Mouse (Mus musculus) spleen, adult 2 months (tissue): ENCODE measurements around the gene Dgkz. TPM values are rescaled to one million over a fixed set of nuclear protein-coding genes. Genes with fewer than 3 reads are reported as not detected.

Experiments
- DNase-seq, 2 experiments: peaks; one replicate each; pipeline versions ENCODE4 v3.0.0 to v3.0.0-alpha.2; 2012 to 2021; ENCODE audit warnings: low spot score in 2 of 2, low read depth in 1 of 2
- H3K27ac ChIP-seq: fragments of 200-500 bp; 2 replicates; pipeline ENCODE4 v1.5.1; 2012; ENCODE audit warnings: low read length, inconsistent platforms; ENCODE audit not compliant: insufficient read depth
- H3K27me3 ChIP-seq: fragments of 200-500 bp; 2 replicates; pipeline ENCODE4 v1.6.1; 2012; ENCODE audit warnings: mild to moderate bottlenecking, moderate library complexity, low read length, inconsistent platforms; ENCODE audit not compliant: control insufficient read depth, insufficient read depth
- H3K36me3 ChIP-seq: fragments of 200-500 bp; 2 replicates; pipeline ENCODE4 v1.6.1; 2012; ENCODE audit warnings: mild to moderate bottlenecking, low read length, inconsistent platforms; ENCODE audit not compliant: control insufficient read depth, insufficient read depth
- H3K4me1 ChIP-seq: fragments of 200-500 bp; 2 replicates; pipeline ENCODE4 v1.6.1; 2011; ENCODE audit warnings: inconsistent platforms; ENCODE audit not compliant: control insufficient read depth, insufficient read depth, insufficient read length
- H3K4me3 ChIP-seq: fragments of 200-500 bp; 2 replicates; pipeline ENCODE4 v1.5.1; 2011; ENCODE audit warnings: mild to moderate bottlenecking, inconsistent platforms; ENCODE audit not compliant: insufficient read depth, insufficient read length; ENCODE audit errors: extremely low read depth
- CTCF ChIP-seq: fragments of 200-500 bp; IDR thresholded peaks from 2 replicates; pipeline ENCODE4 v1.5.1; 2011; ENCODE audit warnings: mild to moderate bottlenecking, inconsistent platforms; ENCODE audit not compliant: insufficient read depth, insufficient read length, insufficient replicate concordance; ENCODE audit errors: extremely low read depth
- POLR2A ChIP-seq: fragments of 200-500 bp; IDR thresholded peaks from 2 replicates; pipeline ENCODE4 v1.6.1; 2011; ENCODE audit warnings: low read depth, low read length, inconsistent platforms
- WGBS: fragments of 180-500 bp; shearing (Covaris S2); methylation state at CpG from one replicate; pipeline ENCODE4 v1.1.7; 2018; 5-methylcytosine and 5-hydroxymethylcytosine counted together
- polyA plus RNA-seq: library from polyadenylated mRNA; depleted of rRNA; stranded (reverse); fragments of >200 nt; gene quantifications from 2 replicates; pipeline ENCODE4 v1.2.3, GENCODE M21; 2012

Dgkz gene
- polyA plus RNA-seq, 1 experiment = 279 TPM

DNA sequence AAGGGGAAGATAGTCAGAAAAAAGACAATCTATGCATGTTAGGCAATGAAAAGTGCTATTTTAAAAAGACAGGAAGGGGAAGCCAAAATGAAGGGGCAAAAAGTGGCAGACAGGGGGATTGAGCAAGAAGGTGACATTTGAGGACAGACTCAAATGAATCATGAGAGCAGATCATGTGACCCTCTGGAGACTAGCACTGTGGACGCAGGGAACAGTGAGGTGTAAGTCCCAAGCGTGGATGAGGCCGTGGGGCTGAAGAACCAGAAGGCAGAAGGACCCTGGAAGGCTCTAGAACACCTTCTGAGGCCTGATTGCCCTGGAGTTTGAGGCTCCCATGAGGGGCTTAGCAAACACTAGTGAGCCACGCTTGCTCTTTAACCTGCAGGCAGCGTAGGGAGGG is 9.3 kb downstream of the Dgkz start:
- no peak for DNase-seq
- H3K36me3 ChIP-seq = no peaks in the 10 kb centered on the region
- H3K4me3 ChIP-seq = no peak overlapping the region
- 74% methylated on average over 5 of the region's 5 CpGs for WGBS
- no peaks in the 10 kb centered on the region for H3K27me3 ChIP-seq
- TF ChIP-seq POLR2A (no peak), CTCF (no peak)
- no peak overlapping the region for H3K27ac ChIP-seq
- peaks cover 17% of the 10 kb centered on the region for H3K4me1 ChIP-seq

DNA sequence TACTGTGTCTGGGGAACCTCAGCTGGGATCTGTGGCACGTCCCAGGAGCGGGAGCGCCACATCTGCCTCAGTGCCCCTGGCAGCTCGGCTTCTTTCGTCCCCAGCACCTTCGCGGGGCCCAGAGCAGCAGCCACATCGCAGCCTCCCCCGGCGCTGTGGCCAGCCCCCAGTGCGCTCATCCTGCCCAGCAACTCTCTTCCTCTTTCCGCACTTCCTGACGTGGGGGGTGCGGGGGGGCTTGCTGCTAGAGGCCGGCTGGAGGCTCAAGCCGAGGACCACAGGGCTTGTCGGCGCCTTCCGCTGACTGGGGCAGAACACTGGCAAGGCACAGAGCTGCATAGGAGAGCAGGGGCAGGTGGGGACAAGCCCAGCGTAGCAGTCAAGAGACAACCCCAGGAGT is 10.2 kb downstream of the Dgkz start:
- 2% methylated on average over 20 of the region's 20 CpGs for WGBS
- TF ChIP-seq POLR2A (peak; percentile 72), CTCF (no peak)
- Histone ChIP-seq H3K4me1 (peaks cover 25% of the 10 kb centered on the region), H3K36me3 (no peaks in the 10 kb centered on the region), H3K4me3 (peak overlapping the region; percentile 59), H3K27ac (peak overlapping the region; percentile 75), H3K27me3 (no peaks in the 10 kb centered on the region)
- DNase-seq = peak in 1 of 2 experiments; percentile 86

DNA sequence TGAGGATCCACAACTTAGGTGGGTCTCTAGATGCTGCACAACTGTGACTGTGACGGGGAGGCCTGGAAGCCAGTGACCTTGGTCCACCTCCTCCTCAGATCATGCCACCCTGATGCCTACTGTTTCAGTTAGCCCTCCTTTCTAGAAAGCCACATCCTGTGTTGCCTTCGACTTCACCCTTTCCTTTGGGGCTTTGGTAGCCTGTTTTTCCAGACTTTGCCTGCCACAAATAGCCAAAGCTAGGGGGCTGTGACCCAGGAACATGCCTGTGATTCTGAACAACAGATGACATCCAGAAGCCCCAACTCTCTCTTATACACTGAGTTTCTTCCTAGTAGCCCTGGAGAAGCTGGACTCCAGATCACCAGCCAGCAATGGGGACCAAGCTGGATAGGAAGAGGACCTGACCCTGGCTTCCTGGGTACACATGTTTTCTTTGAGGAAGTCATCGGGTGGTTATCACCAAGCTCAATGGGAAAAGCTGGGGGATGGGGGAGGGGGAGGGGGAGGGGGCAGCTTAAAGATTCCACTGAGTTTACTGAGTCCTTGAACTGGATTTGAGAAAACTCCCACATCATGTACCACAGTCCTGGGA is 11.0 kb downstream of the Dgkz start:
- Histone ChIP-seq H3K4me1 (peaks cover 26% of the 10 kb centered on the region), H3K27me3 (no peaks in the 10 kb centered on the region), H3K36me3 (peaks cover 1% of the 10 kb centered on the region), H3K27ac (peak overlapping the region; percentile 75), H3K4me3 (peak overlapping the region; percentile 59)
- DNase-seq = no peak
- TF ChIP-seq CTCF (no peak), POLR2A (no peak)
- WGBS = 9% methylated on average over 3 of the region's 3 CpGs

DNA sequence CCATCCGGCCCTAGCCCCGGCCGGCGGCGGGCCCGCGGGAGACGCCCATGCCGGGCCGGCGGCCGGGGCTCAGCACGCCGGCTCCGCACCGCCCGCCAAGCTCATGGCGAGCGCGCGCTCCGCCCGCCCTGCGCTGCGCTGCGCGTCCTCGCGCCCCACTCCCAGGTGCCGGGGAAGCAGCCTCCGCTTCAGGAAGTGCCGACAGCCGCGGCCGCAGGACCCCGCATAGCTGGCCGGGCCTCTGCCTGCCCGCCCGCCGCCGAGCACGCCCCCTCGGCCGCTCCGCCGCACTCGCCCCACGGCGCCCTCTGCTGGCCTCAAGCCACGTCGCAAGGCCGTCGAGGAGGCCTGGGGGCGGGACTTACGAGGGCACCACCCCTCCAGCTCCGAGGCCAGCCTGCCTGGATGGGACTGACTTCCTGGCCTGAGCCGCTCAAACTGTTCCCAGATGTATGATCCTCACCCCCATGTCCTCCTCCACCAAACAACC is 12.2 kb downstream of the Dgkz start:
- H3K4me3 ChIP-seq = peak overlapping the region; percentile 83
- TF ChIP-seq CTCF = peak; percentile 93
- peak; percentile 53 for TF ChIP-seq POLR2A
- under 1% methylated on average over 57 of the region's 57 CpGs for WGBS
- peaks cover 1% of the 10 kb centered on the region for H3K36me3 ChIP-seq
- H3K27me3 ChIP-seq = no peaks in the 10 kb centered on the region
- peaks cover 38% of the 10 kb centered on the region for H3K4me1 ChIP-seq
- DNase-seq = peak; percentile 81 to 93
- peak overlapping the region; percentile 95 for H3K27ac ChIP-seq

DNA sequence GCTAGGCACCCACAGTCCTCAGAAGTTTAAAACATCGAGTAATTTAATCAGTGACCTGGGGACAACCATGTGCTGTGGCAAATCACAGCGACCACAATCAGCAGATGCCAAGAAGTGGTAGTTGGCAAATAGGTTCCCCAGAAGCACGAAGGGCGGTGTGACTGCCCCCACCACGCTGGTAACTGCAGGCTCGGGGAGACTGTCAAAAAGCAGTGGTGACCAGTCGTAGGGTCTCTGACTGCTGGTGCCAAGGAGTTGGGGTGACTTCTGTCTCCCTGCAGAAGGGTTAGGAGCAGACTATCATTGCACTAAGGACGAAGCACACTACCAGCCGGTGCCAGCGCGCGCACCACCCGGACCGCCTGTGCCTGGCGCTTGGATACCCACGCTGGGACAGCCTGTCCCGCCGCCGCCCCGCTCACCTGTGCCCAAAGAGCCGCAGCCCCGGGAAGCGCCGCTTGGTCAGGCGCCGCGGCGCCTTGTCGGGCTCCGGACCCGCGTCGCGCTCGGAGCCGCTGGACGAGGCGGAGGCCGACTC is 12.7 kb downstream of the Dgkz start:
- WGBS = under 1% methylated on average over 39 of the region's 39 CpGs
- TF ChIP-seq POLR2A (no peak), CTCF (no peak)
- DNase-seq = peak in 1 of 2 experiments; percentile 37

DNA sequence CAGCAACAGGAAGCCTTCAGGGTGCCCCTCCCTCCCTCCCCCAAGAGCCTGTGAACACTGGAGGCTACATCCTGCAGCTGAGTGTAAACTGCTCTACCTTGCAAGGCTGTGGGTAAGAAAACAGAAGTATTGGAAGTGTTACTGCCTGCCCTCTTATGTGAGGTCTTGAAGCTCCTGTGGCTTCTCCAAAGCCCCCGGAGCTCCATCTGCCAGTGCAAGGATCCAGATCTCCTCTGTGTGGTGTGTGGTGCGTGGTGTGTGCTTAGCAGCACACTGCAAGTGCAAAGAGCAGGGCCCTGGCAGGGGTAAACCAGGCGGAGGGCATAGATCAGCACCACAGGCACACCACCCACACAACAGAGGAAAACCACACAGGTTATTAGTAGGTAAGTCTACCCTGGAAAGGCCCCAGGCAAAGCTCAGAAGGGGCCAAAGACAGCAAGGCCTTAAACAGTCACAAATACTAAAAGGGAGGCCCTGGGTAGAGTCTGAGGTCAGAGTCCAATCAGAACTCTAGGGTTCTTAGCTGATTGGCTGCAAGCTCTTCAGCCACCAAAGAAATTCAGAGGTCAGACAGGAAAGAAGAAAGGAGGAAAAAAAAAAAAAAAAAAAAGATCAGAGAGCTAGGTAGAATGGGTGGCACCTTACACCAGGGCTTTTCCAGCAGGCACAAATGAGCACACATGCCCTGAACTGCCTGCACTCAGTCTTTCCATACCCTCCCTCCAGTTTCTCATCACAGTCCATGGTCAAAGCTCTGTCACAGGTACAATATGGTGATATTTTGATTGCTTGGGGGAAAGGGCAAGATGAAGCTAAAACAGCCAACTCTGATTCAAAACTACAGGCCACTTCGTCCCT is 13.5 kb downstream of the Dgkz start:
- 14% methylated on average over 4 of the region's 4 CpGs for WGBS
- no peak for DNase-seq
- Histone ChIP-seq H3K27me3 (no peaks in the 10 kb centered on the region), H3K36me3 (peaks cover 1% of the 10 kb centered on the region), H3K27ac (peak overlapping the region; percentile 95), H3K4me3 (peak overlapping the region; percentile 83), H3K4me1 (peaks cover 47% of the 10 kb centered on the region)
- TF ChIP-seq CTCF (no peak), POLR2A (no peak; the same call in 1 of the 2 replicates)

More for the DNA sequence above, 12.7 kb downstream of the Dgkz start:
- Histone ChIP-seq H3K4me1 (peaks cover 40% of the 10 kb centered on the region), H3K4me3 (peak overlapping the region; percentile 83), H3K27ac (peak overlapping the region; percentile 95), H3K27me3 (no peaks in the 10 kb centered on the region), H3K36me3 (peaks cover 1% of the 10 kb centered on the region)

DNA sequence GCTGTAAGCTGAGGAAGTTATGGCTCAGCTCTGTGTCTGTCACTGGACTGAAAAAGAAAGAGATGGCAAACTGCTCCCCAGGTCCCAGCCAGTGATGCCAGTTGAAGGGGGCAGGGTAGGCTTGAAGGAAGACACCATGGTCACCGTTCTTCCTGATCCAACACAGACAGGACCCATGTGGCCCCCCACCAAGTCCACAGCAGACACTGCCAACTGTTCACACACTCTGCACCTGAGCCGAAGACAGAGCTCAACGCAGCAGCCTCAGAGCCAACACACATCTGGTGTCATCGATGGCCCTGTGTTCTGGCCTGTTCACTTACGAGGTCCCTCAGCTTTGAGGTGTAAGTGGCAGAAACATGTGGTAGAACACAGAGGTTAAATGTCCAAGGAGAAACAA is 15.2 kb downstream of the Dgkz start:
- 81% methylated on average over 5 of the region's 5 CpGs for WGBS
- H3K4me1 ChIP-seq = peaks cover 51% of the 10 kb centered on the region
- TF ChIP-seq POLR2A = no peak
- TF ChIP-seq CTCF = no peak
- no peaks in the 10 kb centered on the region for H3K27me3 ChIP-seq
- peak overlapping the region; percentile 58 for H3K27ac ChIP-seq
- H3K36me3 ChIP-seq = peaks cover 1% of the 10 kb centered on the region
- no peak overlapping the region for H3K4me3 ChIP-seq
- no peak for DNase-seq
